Mouse (Mus musculus) brain, embryonic 14.5 days (tissue): ENCODE data around the gene Klk1b3.
A peak's percentile ranks its signal among the peaks of the same experiment; 100 is the strongest.

Source experiments
- CTCF ChIP-seq: fragments of 200-500 bp; IDR thresholded peaks from 2 replicates; pipeline ENCODE4 v1.5.1; 2012; ENCODE audit warnings: inconsistent platforms, mild to moderate bottlenecking, moderate library complexity, borderline replicate concordance; ENCODE audit not compliant: insufficient read depth, insufficient read length; ENCODE audit errors: extremely low read depth
- POLR2A ChIP-seq: fragments of 200-500 bp; IDR thresholded peaks from 2 replicates; pipeline ENCODE4 v1.6.1; 2012; ENCODE audit warnings: mild to moderate bottlenecking, inconsistent platforms, borderline replicate concordance; ENCODE audit not compliant: poor library complexity, insufficient read depth, insufficient read length, severe bottlenecking; ENCODE audit errors: extremely low read depth

GRCm38 (mm10) chr7:44246055-44246983, 48.3 kb downstream of the Klk1b3 start, which contains the start of the genes 1700028J19Rik and 2410002F23Rik:
- peak; percentile 99 for TF ChIP-seq POLR2A
- no peak for TF ChIP-seq CTCF
